In genomic region chr19:10762468-10762867, GRCm38 (mm10) we compare ENCODE assay signal across 19 mouse cellular contexts. TPM values are rescaled to one million over a fixed set of nuclear protein-coding genes. Genes with fewer than 3 reads are reported as not detected.
"Had no signal": no experiment of that assay in that cellular context is flagged by ENCODE, and none has a peak within 500 bp of the region (broad histone marks: within the 10 kb centered on the region; RNA-seq: fewer than 3 reads in every experiment).

No protein-coding gene starts in this region.

- H3K27ac ChIP-seq: liver, embryonic 15.5 days; midbrain, embryonic 10.5 days; midbrain, embryonic 13.5 days; midbrain, embryonic 15.5 days; neural tube, embryonic 13.5 days; neural tube, embryonic 15.5 days had no signal

- H3K9me3 ChIP-seq: liver, embryonic 15.5 days; midbrain, embryonic 10.5 days; midbrain, embryonic 13.5 days; midbrain, embryonic 15.5 days; neural tube, embryonic 13.5 days; neural tube, embryonic 15.5 days had no signal

- H3K4me2 ChIP-seq: liver, embryonic 15.5 days; lung, embryonic 14.5 days; midbrain, embryonic 13.5 days; midbrain, embryonic 15.5 days; neural tube, embryonic 13.5 days; neural tube, embryonic 15.5 days had no signal

- H3K4me1 ChIP-seq: liver, embryonic 15.5 days; midbrain, embryonic 13.5 days; midbrain, embryonic 15.5 days had no signal

- H3K9ac ChIP-seq: liver, embryonic 15.5 days; lung, embryonic 14.5 days; midbrain, embryonic 13.5 days; midbrain, embryonic 15.5 days; neural tube, embryonic 13.5 days; neural tube, embryonic 15.5 days had no signal

- ATAC-seq: midbrain, embryonic 13.5 days; midbrain, embryonic 15.5 days had no signal

- DNase-seq: lung, adult 18-20 months; lung, embryonic 14.5 days; lung, postnatal 10 days; lung, postnatal 4 days; retina, postnatal 1 day; right cerebral cortex, adult 18-20 months; right cerebral cortex, postnatal 25 days; right cerebral cortex, postnatal 4 days; spleen, adult 18-20 months; thymus, adult 18-20 months; thymus, postnatal 14 days; thymus, postnatal 36 days had no signal

- H3K27me3 ChIP-seq: liver, embryonic 15.5 days; midbrain, embryonic 13.5 days; midbrain, embryonic 15.5 days; neural tube, embryonic 13.5 days; neural tube, embryonic 15.5 days had no signal

- H3K36me3 ChIP-seq: liver, embryonic 15.5 days; midbrain, embryonic 10.5 days; midbrain, embryonic 13.5 days; midbrain, embryonic 15.5 days; neural tube, embryonic 13.5 days; neural tube, embryonic 15.5 days had no signal

- H3K4me3 ChIP-seq: liver, embryonic 15.5 days; midbrain, embryonic 10.5 days; midbrain, embryonic 13.5 days; midbrain, embryonic 15.5 days; myocyte; neural tube, embryonic 13.5 days; neural tube, embryonic 15.5 days had no signal

RNA-seq across cellular contexts. Expression of gene Cd5, which starts 23.7 kb away (rescaled TPM):
- polyA plus RNA-seq: liver, embryonic 15.5 days; midbrain, embryonic 10.5 days; myocyte had no signal
